Mouse (Mus musculus) thymus, adult 2 months (tissue): ENCODE measurements around the gene Phgdh.
"Not testable (repeated sequence)": the region's sequence is repeated elsewhere in the genome, so short reads cannot be mapped to it uniquely, and the experiment has no call there.

ENCODE experiments used
- CTCF ChIP-seq: fragments of 200-500 bp; IDR thresholded peaks from 2 replicates; pipeline ENCODE4 v1.5.1; 2012; ENCODE audit warnings: mild to moderate bottlenecking, control low read depth, low read length, moderate library complexity, borderline replicate concordance; ENCODE audit not compliant: control insufficient read depth, poor library complexity, insufficient read depth; ENCODE audit errors: extremely low read depth
- POLR2A ChIP-seq: fragments of 200-500 bp; IDR thresholded peaks from 2 replicates; pipeline ENCODE4 v1.6.1; 2012; ENCODE audit warnings: mild to moderate bottlenecking, low read length, control low read depth, moderate library complexity; ENCODE audit not compliant: control insufficient read depth, poor library complexity, insufficient read depth; ENCODE audit errors: extremely low read depth

- not testable (repeated sequence) for TF ChIP-seq CTCF, POLR2A
Measured at GRCm38 (mm10) chr3:98339706-98340109, at the start of gene Phgdh.
